Mouse (Mus musculus) fat pad, adult 2 months (tissue): ENCODE results near the gene Tns1.

Experiments
- DNase-seq: peaks from one replicate; pipeline ENCODE4 v3.0.0-alpha.2; 2011; ENCODE audit warnings: low read depth, low spot score; ENCODE audit errors: extremely low read depth

The Tns1 gene

GRCm38 (mm10) chr1:74015513-74016234 lies 108.6 kb downstream of the Tns1 start:
- no peak for DNase-seq

DNA sequence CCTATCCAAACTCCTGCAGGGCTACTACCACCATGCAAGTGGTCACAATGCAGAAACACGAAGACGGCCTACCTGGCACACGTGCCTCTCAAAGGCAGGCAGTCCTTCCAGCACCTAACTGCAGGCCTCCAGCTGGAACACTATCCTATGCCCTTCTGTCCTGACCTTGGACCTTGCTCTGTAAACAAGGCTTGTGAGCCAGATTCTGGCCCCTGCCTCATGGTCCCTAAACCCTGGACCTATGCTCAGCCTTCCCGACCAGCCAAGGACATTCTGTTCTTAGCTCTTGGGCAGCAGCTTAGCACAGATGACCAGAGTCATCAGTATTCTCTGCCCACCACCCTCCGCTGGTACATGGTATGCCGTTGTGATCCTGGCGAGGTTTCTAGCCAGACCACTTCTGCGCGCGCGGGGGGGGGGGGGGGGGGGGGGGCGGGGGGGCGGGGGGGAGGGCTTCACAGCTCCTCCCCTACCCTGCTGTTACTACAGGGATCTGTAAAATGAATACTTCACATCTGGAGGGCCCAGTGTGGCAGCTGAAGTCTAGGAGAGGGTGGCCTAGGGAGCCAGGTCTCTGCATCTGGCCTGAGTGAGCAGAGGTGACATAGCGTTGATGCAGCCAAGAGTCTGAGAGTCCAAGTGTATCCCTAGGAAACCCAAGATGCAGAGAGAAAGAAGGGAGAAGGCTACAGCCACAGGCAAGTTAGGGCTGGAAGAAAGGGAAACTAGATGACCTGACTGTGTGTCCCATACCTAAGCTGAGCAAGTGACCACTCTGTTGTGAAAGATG lies 109.5 kb downstream of the Tns1 start:
- DNase-seq: no peak

- no peak for DNase-seq
Measured at GRCm38 (mm10) chr1:74013296-74014031, 110.8 kb downstream of the Tns1 start.

- DNase-seq: no peak
Measured at GRCm38 (mm10) chr1:74012706-74013105, 111.5 kb downstream of the Tns1 start.

DNA sequence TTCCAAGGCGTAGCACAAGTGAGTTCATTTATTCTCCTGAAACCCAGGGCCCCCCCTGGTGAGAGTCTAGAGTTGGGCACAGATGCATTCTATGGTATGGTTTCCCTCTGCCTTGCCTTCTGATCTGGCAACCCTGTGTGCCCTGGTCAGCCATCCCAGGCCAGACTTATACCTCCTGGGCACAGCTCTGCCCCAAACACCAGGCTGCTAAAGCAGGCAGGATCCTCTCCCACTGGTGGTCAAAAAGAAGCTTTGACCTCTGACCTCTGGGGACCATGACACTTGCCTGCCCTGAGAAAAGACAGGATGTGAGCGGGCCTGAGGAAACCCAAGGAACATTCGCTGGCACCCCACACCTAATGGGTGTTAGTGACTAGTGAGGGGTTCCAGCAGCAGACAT lies 114.8 kb downstream of the Tns1 start:
- no peak for DNase-seq

DNA sequence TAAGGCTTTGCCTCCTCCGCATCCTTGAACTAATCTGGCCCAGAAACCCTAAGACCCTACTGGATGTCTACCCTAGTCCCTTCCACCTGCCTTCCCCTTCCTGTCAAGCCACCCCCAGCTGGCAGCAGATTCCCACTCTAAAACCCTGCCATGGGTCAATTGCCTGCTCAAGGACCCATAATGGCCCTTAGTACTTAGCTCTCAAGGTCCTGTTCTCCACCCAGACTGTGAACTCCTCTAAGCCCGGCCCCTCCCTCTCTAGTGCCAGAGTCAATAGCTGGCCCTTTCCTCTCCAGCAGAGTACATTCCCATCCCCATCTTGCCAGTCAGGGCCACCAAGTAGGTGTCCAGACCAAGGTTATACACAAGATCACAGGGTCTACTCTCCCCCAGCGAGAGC lies 115.3 kb downstream of the Tns1 start:
- DNase-seq: no peak

DNA sequence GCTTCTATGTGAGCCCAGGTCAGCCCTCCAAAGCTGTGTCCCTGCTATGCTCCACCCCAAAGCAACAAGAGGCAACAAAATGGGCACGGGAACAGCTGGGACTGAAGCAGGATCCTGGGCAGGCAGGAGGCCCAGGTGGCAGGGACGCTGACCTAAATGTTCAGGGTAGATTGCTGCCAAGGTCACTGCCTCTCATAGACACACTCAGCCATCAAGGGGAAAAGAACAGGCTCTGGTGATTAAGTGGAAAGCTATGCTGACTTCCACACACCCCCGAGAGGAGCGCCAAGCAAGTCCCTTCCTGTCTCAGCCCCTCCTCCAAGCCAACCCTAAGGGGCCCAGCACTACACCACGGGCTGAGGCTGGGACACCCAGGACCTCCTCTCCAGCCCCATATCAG lies 115.8 kb downstream of the Tns1 start:
- DNase-seq: no peak

- no peak for DNase-seq
Measured at GRCm38 (mm10) chr1:74007398-74008050, 116.7 kb downstream of the Tns1 start.

GRCm38 (mm10) chr1:74005020-74005419 lies 119.2 kb downstream of the Tns1 start:
- no peak for DNase-seq

DNA sequence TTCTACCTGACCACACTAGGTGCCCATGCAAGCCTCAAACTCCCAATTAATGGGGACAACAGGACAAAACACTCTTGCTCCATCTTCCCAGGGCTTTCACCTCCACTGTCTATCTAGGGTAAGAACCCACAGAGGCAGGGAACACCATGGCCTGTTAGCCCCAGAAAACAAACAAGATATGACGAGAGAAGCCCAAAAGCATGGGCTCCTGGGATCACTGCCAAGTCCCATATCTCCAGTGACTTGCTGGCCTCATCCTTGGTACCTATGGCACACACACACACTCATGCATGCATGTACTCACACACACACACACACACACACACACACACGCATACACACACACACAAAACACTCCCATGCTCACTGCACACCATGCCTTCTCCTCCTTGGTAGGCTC lies 120.5 kb downstream of the Tns1 start:
- no peak for DNase-seq

- DNase-seq: no peak
Measured at GRCm38 (mm10) chr1:74001449-74001820, 122.8 kb downstream of the Tns1 start.

- DNase-seq: no peak
Measured at GRCm38 (mm10) chr1:74000810-74001448, 123.3 kb downstream of the Tns1 start.

DNA sequence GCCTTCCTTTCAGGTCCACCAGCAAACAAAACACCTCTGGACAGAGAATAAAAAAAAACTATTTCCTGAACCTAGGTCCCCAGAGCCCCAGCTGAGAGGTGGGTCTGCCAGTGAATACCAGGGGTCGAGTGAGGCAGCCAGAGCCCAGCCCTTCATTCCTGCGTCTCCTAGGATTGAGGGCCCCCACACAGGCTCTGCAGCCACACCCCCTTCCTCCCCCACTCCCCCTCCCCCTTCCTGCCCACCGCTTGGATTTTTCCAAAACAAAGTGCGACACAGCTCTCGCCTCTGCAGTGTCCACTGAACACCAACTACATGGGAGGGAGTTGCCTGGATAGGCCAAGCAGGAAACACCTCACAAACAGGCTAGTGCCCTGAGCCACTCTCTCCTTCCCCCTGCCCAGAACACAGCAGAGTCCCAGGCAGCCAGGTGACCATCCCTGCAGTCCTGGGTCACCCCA lies 124.0 kb downstream of the Tns1 start:
- no peak for DNase-seq

- DNase-seq: no peak
Measured at GRCm38 (mm10) chr1:73999533-73999932, 124.7 kb downstream of the Tns1 start.

- no peak for DNase-seq
Measured at GRCm38 (mm10) chr1:73998925-73999375, 125.3 kb downstream of the Tns1 start.

DNA sequence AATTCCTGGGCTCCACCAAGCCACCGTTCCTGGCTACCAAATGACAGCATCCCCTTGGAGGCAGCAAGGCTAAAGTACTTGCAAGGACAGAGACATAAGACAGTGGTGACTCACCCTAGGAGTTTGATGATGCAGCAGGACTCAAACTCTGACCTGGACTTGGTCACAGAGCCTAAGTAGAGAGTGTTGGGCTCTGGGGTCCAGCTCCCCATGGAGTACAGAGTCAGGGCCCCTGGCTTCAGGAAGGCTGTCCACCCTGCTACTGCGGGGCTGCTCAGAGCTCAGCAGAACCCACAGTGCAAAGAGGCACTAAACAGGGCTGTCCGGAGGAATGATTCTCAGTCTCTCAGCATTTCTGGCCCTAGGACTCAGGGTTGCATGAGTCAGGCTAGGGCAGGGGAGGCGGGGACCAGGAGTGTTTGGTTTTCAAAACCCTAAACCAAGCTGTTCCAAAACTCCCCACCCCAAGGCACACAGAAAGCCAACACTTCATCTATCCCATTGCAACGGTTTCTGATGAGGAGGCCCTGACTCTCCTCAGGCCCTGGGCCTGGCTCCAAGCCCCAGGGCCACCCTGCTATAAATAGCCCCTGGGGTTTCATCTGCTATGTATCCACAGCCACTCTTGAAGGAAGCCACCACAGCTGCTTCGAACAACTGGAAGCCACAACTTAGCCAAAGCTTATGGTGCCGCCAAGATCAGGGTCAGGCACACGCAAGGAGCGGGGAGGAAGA lies 126.0 kb downstream of the Tns1 start:
- no peak for DNase-seq

GRCm38 (mm10) chr1:73997341-73997740 lies 126.9 kb downstream of the Tns1 start:
- no peak for DNase-seq

DNA sequence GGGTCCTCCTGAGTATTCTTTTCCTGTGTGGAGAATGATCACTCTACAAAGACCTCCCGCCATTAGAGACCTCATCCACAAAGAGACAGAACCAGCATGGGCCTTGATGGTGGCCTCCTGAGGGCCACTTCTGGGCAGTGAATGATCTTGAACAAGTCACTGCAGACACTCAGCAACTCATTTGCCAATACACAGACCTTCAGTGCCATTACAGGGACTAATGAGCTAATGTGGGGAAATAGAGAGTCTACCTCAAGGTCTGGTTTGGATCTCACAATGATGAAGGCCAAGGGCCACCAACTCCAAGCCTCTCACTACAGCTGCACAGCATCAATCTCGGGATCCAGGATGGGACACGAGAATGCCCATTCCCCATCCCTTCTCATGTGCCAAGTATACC lies 127.6 kb downstream of the Tns1 start:
- no peak for DNase-seq

GRCm38 (mm10) chr1:73996209-73996608 lies 128.0 kb downstream of the Tns1 start:
- DNase-seq: no peak
